29 mouse cellular contexts compared by ENCODE assay signal in the genomic region with DNA sequence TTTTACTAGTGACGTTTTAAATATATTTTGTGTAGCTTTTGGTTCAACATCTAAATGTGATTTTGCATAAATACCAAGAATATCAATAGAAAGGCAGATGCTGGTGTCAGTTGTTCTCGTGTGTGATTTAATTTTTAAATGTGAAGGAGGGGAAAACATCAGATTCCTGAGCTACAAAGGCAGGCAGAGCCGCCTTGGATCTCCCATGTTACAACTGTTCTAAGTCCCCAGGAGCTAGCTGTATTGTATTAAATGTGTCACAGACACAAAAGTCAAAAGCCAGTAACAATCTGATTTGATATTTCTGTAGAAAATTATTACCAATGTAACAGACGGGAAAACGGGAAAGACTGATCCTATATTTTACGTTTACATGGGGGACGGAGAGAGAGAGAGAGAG. TPM values are rescaled to one million over a fixed set of nuclear protein-coding genes. Genes with fewer than 3 reads are reported as not detected.
DNase-seq lines count a peak whose midpoint lies in the region; ATAC-seq lines count a peak whose summit lies in the region.
"Had no signal": no experiment of that assay in that cellular context is flagged by ENCODE, and none has a peak within 500 bp of the region (broad histone marks: within the 10 kb centered on the region; RNA-seq: fewer than 3 reads in every experiment).

No protein-coding gene starts in this region.

- H3K4me1 ChIP-seq in forebrain, embryonic 13.5 days, result peaks cover 30% of the 10 kb centered on the region
- peaks cover 7% of the 10 kb centered on the region; the same call in 1 of the 2 replicates for H3K4me1 ChIP-seq in forebrain, embryonic 12.5 days
- H3K4me1 ChIP-seq in heart, embryonic 11.5 days (ENCODE audit: control insufficient read depth, insufficient read depth, low read length), result no peaks in the 10 kb centered on the region
- H3K4me1 ChIP-seq in midbrain, embryonic 11.5 days (ENCODE audit: control insufficient read depth, insufficient read depth, low read length), result no peaks in the 10 kb centered on the region
- no peaks in the 10 kb centered on the region; the same call in 1 of the 2 replicates for H3K4me1 ChIP-seq in midbrain, embryonic 13.5 days (replicated peaks)
- H3K4me1 ChIP-seq: embryonic facial prominence, embryonic 13.5 days; heart, embryonic 13.5 days had no signal

- H3K27ac ChIP-seq in forebrain, embryonic 13.5 days, result peak overlapping the region; percentile 51
- H3K27ac ChIP-seq in forebrain, embryonic 12.5 days, result no peak overlapping the region
- no peak overlapping the region for H3K27ac ChIP-seq in heart, embryonic 11.5 days (ENCODE audit: low read depth, low read length)
- H3K27ac ChIP-seq in midbrain, embryonic 11.5 days (ENCODE audit: low read depth, low read length), result no peak overlapping the region
- no peak overlapping the region for H3K27ac ChIP-seq in midbrain, embryonic 13.5 days
- H3K27ac ChIP-seq: embryonic facial prominence, embryonic 10.5 days; embryonic facial prominence, embryonic 13.5 days; gastrocnemius, adult 2 months; heart, embryonic 13.5 days; hindbrain, postnatal 0 days had no signal

- peaks cover 4% of the 10 kb centered on the region; the same call in 1 of the 2 replicates for H3K27me3 ChIP-seq in forebrain, embryonic 13.5 days
- H3K27me3 ChIP-seq in forebrain, embryonic 12.5 days, result no peaks in the 10 kb centered on the region
- peaks cover 8% of the 10 kb centered on the region for H3K27me3 ChIP-seq in heart, embryonic 11.5 days (ENCODE audit: control insufficient read depth, insufficient read depth, low read length)
- H3K27me3 ChIP-seq in midbrain, embryonic 11.5 days (ENCODE audit: control insufficient read depth, insufficient read depth, low read length), result no peaks in the 10 kb centered on the region
- H3K27me3 ChIP-seq in midbrain, embryonic 13.5 days, result no peaks in the 10 kb centered on the region

- no peak for ATAC-seq in forebrain, embryonic 13.5 days
- ATAC-seq in forebrain, embryonic 12.5 days (ENCODE audit: low FRiP score), result no peak
- no peak for ATAC-seq in heart, embryonic 11.5 days (replicated peaks; ENCODE audit: insufficient number of reproducible peaks, low FRiP score, low TSS enrichment)
- no peak for ATAC-seq in midbrain, embryonic 11.5 days (ENCODE audit: low FRiP score)
- no peak for ATAC-seq in midbrain, embryonic 13.5 days
- ATAC-seq: activated CD4-positive, CD25-positive, alpha-beta regulatory T cell, adult 4 months; hindbrain, postnatal 0 days; inflammation-experienced regulatory T-cells, adult 6 months; intestine, embryonic 16.5 days had no signal

- H3K9me3 ChIP-seq in forebrain, embryonic 13.5 days (replicated peaks), result no peaks in the 10 kb centered on the region
- H3K9me3 ChIP-seq in forebrain, embryonic 12.5 days, result no peaks in the 10 kb centered on the region
- no peaks in the 10 kb centered on the region for H3K9me3 ChIP-seq in heart, embryonic 11.5 days (replicated peaks; ENCODE audit: control insufficient read depth, low read length)
- no peaks in the 10 kb centered on the region for H3K9me3 ChIP-seq in midbrain, embryonic 11.5 days (ENCODE audit: control insufficient read depth, low read length)
- H3K9me3 ChIP-seq in midbrain, embryonic 13.5 days, result no peaks in the 10 kb centered on the region
- H3K9me3 ChIP-seq: embryonic facial prominence, embryonic 10.5 days; embryonic facial prominence, embryonic 13.5 days; heart, embryonic 13.5 days had no signal

- no peaks in the 10 kb centered on the region for H3K36me3 ChIP-seq in forebrain, embryonic 13.5 days (ENCODE audit: poor library complexity, severe bottlenecking)
- no peaks in the 10 kb centered on the region for H3K36me3 ChIP-seq in forebrain, embryonic 12.5 days (replicated peaks)
- no peaks in the 10 kb centered on the region for H3K36me3 ChIP-seq in heart, embryonic 11.5 days (ENCODE audit: control insufficient read depth, insufficient read depth, low read length)
- H3K36me3 ChIP-seq in midbrain, embryonic 11.5 days (ENCODE audit: control insufficient read depth, insufficient read depth, low read length), result no peaks in the 10 kb centered on the region
- H3K36me3 ChIP-seq in midbrain, embryonic 13.5 days, result no peaks in the 10 kb centered on the region
- H3K36me3 ChIP-seq: embryonic facial prominence, embryonic 10.5 days; embryonic facial prominence, embryonic 13.5 days; heart, embryonic 13.5 days had no signal

- H3K4me2 ChIP-seq in forebrain, embryonic 13.5 days, result 0 out of 2 replicates have a peak overlapping the region, but pooled peaks have one; percentile 18
- no peak overlapping the region for H3K4me2 ChIP-seq in forebrain, embryonic 12.5 days
- no peak overlapping the region for H3K4me2 ChIP-seq in heart, embryonic 11.5 days
- H3K4me2 ChIP-seq in midbrain, embryonic 11.5 days, result no peak overlapping the region
- H3K4me2 ChIP-seq in midbrain, embryonic 13.5 days (replicated peaks), result no peak overlapping the region
- H3K4me2 ChIP-seq: embryonic facial prominence, embryonic 13.5 days; heart, embryonic 13.5 days had no signal

- peak overlapping the region; percentile 50 for H3K9ac ChIP-seq in forebrain, embryonic 13.5 days
- no peak overlapping the region for H3K9ac ChIP-seq in forebrain, embryonic 12.5 days
- no peak overlapping the region for H3K9ac ChIP-seq in heart, embryonic 11.5 days (ENCODE audit: low read depth, low read length)
- no peak overlapping the region for H3K9ac ChIP-seq in midbrain, embryonic 11.5 days (ENCODE audit: low read length)
- H3K9ac ChIP-seq in midbrain, embryonic 13.5 days (replicated peaks), result no peak overlapping the region
- H3K9ac ChIP-seq: embryonic facial prominence, embryonic 13.5 days; heart, embryonic 13.5 days had no signal

- no peak overlapping the region for H3K4me3 ChIP-seq in forebrain, embryonic 13.5 days
- H3K4me3 ChIP-seq in forebrain, embryonic 12.5 days (replicated peaks), result no peak overlapping the region
- H3K4me3 ChIP-seq in heart, embryonic 11.5 days (ENCODE audit: low read depth, low read length), result no peak overlapping the region
- no peak overlapping the region for H3K4me3 ChIP-seq in midbrain, embryonic 11.5 days (ENCODE audit: low read depth, low read length)
- no peak overlapping the region for H3K4me3 ChIP-seq in midbrain, embryonic 13.5 days (replicated peaks)
- H3K4me3 ChIP-seq: embryonic facial prominence, embryonic 10.5 days; embryonic facial prominence, embryonic 13.5 days; erythroblast, embryonic 14.5 days; gastrocnemius, adult 2 months; heart, embryonic 13.5 days had no signal

- 70% methylated on average over 7 of the region's 7 CpGs for WGBS in forebrain, embryonic 13.5 days
- WGBS in forebrain, embryonic 12.5 days, result 68% methylated on average over 7 of the region's 7 CpGs
- 76% methylated on average over 7 of the region's 7 CpGs for WGBS in heart, embryonic 11.5 days (ENCODE audit: insufficient replicate concordance)
- 80% methylated on average over 7 of the region's 7 CpGs for WGBS in midbrain, embryonic 11.5 days
- 77% methylated on average over 7 of the region's 7 CpGs for WGBS in midbrain, embryonic 13.5 days

- peak; percentile 52 for DNase-seq in heart, adult 11 months
- peak; percentile 28 for DNase-seq in midbrain, embryonic 11.5 days (ENCODE audit: low spot score, missing footprints)
- no peak for DNase-seq in right cerebral cortex, postnatal 4 days
- DNase-seq in testis, postnatal 14 days (ENCODE audit: low spot score), result no peak
- DNase-seq: adrenal gland, adult 8-10 months; adrenal gland, postnatal 25 days; cerebellum, adult 11 months; cerebellum, adult 2 months; cerebellum, adult 9-11 months; cerebellum, postnatal 25 days; embryo, embryonic 11 days; gastrocnemius, adult 2 months; gastrocnemius, postnatal 14 days; heart, adult 18-20 months; heart, postnatal 14 days; heart, postnatal 4 days had no signal

RNA-seq across cellular contexts. Expression of gene Neurod6, which starts 1.8 kb away (rescaled TPM):
- polyA plus RNA-seq in forebrain, embryonic 13.5 days (2015; fragmentation: Nextera tagmentation; extraction: Ambion mirVana), result 173 and 314 TPM in 2 replicates
- polyA plus RNA-seq in forebrain, embryonic 12.5 days (2016; fragmentation: Nextera tagmentation; extraction: Ambion mirVana), result 60.8 and 65.8 TPM in 2 replicates
- polyA plus RNA-seq in heart, embryonic 11.5 days (2014; fragmentation: Nextera tagmentation; extraction: Ambion mirVana), result 0.46 TPM in 2 replicates
- 0.31 TPM in 1 of 2 replicates, not detected in the other for polyA plus RNA-seq in midbrain, embryonic 11.5 days (2014; fragmentation: Nextera tagmentation; extraction: Ambion mirVana)
- polyA plus RNA-seq in midbrain, embryonic 13.5 days (2015; fragmentation: Nextera tagmentation; extraction: Ambion mirVana), result 23.1 and 28.7 TPM in 2 replicates
- polyA plus RNA-seq: activated CD4-positive, CD25-positive, alpha-beta regulatory T cell, adult 4 months; embryonic facial prominence, embryonic 10.5 days; erythroblast, embryonic 14.5 days; heart, embryonic 16.5 days; inflammation-experienced regulatory T-cells, adult 6 months; intestine, embryonic 16.5 days had no signal

Comparison
In these comparisons a context has a peak if more than half of its experiments do, and no peak if none do; other contexts are left out.
1. RNA of gene Neurod6, which starts 1.8 kb away (polyA plus RNA-seq): 173 to 314 TPM in forebrain, embryonic 13.5 days, 60.8 to 65.8 TPM in forebrain, embryonic 12.5 days and 23.1 to 28.7 TPM in midbrain, embryonic 13.5 days; 0.46 TPM in heart, embryonic 11.5 days and 0.31 TPM in midbrain, embryonic 11.5 days; every median in the first group is over 10 times any median in the second.
2. DNase-seq: peak in heart, adult 11 months (single experiment) and midbrain, embryonic 11.5 days (single experiment); none in right cerebral cortex, postnatal 4 days (single experiment) and testis, postnatal 14 days (single experiment).